Mouse (Mus musculus) liver, adult 2 months (tissue): ENCODE results near the gene Mtcl1. TPM values are rescaled to one million over a fixed set of nuclear protein-coding genes. Genes with fewer than 3 reads are reported as not detected.

Source experiments
- DNase-seq: peaks from one replicate; pipeline ENCODE4 v3.0.0-alpha.2; 2011; ENCODE audit warnings: low read depth, low spot score; ENCODE audit errors: extremely low read depth
- H3K27ac ChIP-seq: fragments of 200-500 bp; replicated peaks from 2 replicates; pipeline ENCODE4 v1.5.1; 2012; ENCODE audit warnings: low read depth, mild to moderate bottlenecking, control low read depth, inconsistent platforms, low read length; ENCODE audit not compliant: insufficient read depth
- H3K27me3 ChIP-seq: fragments of 200-500 bp; 2 replicates; pipeline ENCODE4 v1.6.1; 2012; ENCODE audit warnings: mild to moderate bottlenecking, moderate library complexity, low read length, inconsistent platforms; ENCODE audit not compliant: control insufficient read depth, insufficient read depth
- H3K36me3 ChIP-seq: fragments of 200-500 bp; 2 replicates; pipeline ENCODE4 v1.6.1; 2012; ENCODE audit warnings: low read length, inconsistent platforms; ENCODE audit not compliant: control insufficient read depth, insufficient read depth
- H3K4me1 ChIP-seq: fragments of 200-500 bp; 2 replicates; pipeline ENCODE4 v1.6.1; 2011; ENCODE audit warnings: low read length; ENCODE audit not compliant: control insufficient read depth, insufficient read depth
- H3K4me3 ChIP-seq: fragments of 200-500 bp; 2 replicates; pipeline ENCODE4 v1.5.1; 2011; ENCODE audit warnings: low read depth, mild to moderate bottlenecking, control low read depth, low read length, moderate library complexity; ENCODE audit not compliant: insufficient read depth
- H3K79me2 ChIP-seq: fragments of 200-500 bp; 2 replicates; pipeline ENCODE4 v1.6.1; 2012; ENCODE audit warnings: inconsistent platforms, mild to moderate bottlenecking, low read length, moderate library complexity; ENCODE audit not compliant: control insufficient read depth, insufficient read depth
- H3K9ac ChIP-seq: fragments of 200-500 bp; 2 replicates; pipeline ENCODE4 v1.6.1; 2012; ENCODE audit warnings: low read depth, mild to moderate bottlenecking, control low read depth, inconsistent platforms, low read length
- CTCF ChIP-seq: fragments of 200-500 bp; IDR thresholded peaks from 2 replicates; pipeline ENCODE4 v1.5.1; 2011; ENCODE audit warnings: low read depth, low read length, control low read depth
- POLR2A ChIP-seq: fragments of 200-500 bp; IDR thresholded peaks from 2 replicates; pipeline ENCODE4 v1.6.1; 2011; ENCODE audit warnings: low read length, control low read depth; ENCODE audit not compliant: insufficient read depth; ENCODE audit errors: extremely low read depth
- WGBS: fragments of 180-500 bp; shearing (Covaris S2); methylation state at CpG from one replicate; pipeline ENCODE4 v1.1.7; 2018; 5-methylcytosine and 5-hydroxymethylcytosine counted together
- polyA plus RNA-seq: library from polyadenylated mRNA; depleted of rRNA; stranded (reverse); fragments of >200 nt; gene quantifications from 2 replicates; pipeline ENCODE4 v1.2.3, GENCODE M21; 2012
- total RNA-seq: library from RNA; depleted of rRNA; stranded (reverse); fragments of >200 nt; gene quantifications from 2 replicates; pipeline ENCODE4 v1.2.3, GENCODE M21; 2014

The Mtcl1 gene
- total and polyA plus RNA-seq, 2 experiments, result 0.05 to 0.28 TPM

DNA sequence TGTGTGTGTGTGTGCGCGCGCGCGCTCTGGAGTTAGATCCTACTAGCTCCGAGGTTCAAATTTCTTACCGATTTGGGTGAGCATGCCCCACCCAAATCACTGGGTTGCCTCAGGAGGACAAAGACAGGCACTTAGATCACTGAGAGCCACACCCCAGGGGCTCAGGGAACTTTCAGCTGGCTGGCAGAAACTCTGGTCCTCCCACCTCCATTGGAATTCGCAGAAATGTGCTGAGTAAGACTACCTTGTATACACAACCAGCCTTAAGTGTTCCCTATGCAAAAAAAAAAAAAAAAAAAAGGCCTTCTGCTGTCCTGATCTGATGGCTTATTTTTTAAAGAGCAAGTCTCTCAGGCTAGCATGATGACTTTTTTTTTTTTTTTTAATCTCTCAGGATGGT lies 30.1 kb downstream of the Mtcl1 start:
- Histone ChIP-seq H3K79me2 (no peaks in the 10 kb centered on the region), H3K4me3 (no peak overlapping the region), H3K27ac (no peak overlapping the region), H3K9ac (no peak overlapping the region), H3K36me3 (no peaks in the 10 kb centered on the region), H3K27me3 (no peaks in the 10 kb centered on the region), H3K4me1 (no peaks in the 10 kb centered on the region)
- no peak for DNase-seq
- WGBS, result 83% methylated on average over 8 of the region's 8 CpGs
- no peak for TF ChIP-seq POLR2A
- no peak for TF ChIP-seq CTCF

DNA sequence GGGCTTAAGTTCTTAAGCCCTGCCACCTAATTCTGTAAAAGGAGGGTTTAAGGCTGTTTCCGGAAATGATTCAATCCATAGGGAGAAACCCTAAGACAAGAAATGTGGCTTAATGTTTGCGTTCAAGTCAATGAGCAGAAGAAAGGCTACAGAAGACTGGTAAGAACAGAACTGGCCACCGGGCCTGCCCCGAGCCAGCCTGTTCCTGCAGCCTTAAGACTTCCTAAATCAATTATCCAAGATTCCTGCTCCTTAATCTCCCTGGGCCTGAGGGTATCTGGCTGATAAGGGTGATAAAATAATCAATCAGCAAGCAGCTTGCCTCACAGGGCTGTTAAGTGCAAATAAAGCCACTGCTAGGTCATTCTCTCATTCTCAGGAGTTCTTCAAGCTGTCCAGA lies 31.8 kb downstream of the Mtcl1 start:
- no peak overlapping the region for H3K4me3 ChIP-seq
- no peak for DNase-seq
- H3K36me3 ChIP-seq, result no peaks in the 10 kb centered on the region
- WGBS, result 70% methylated on average over 4 of the region's 4 CpGs
- H3K4me1 ChIP-seq, result no peaks in the 10 kb centered on the region
- no peaks in the 10 kb centered on the region for H3K79me2 ChIP-seq
- H3K27ac ChIP-seq, result no peak overlapping the region
- no peak for TF ChIP-seq CTCF
- no peak for TF ChIP-seq POLR2A
- no peaks in the 10 kb centered on the region for H3K27me3 ChIP-seq
- H3K9ac ChIP-seq, result no peak overlapping the region

DNA sequence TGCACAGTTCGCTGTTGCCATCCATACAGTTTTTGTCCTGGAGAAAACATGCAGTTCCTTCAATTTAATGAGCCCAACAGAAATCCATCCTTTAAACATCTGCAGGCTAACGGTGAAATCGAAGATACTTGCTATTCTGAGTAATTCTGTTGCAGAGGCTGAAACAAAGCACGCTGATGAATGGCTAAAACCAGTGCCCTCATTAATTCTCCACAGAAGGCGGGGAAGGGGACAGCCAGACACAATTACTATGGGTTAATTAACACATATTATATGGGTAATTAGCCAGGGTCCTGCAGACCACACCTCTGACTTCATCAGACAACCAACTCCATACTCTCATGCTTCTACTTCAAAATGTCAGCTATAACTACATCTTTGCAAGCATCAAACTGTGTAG lies 32.2 kb downstream of the Mtcl1 start:
- TF ChIP-seq POLR2A (no peak), CTCF (no peak)
- no peak for DNase-seq
- H3K79me2 ChIP-seq, result no peaks in the 10 kb centered on the region
- H3K4me3 ChIP-seq, result no peak overlapping the region
- no peaks in the 10 kb centered on the region for H3K27me3 ChIP-seq
- no peaks in the 10 kb centered on the region for H3K36me3 ChIP-seq
- H3K9ac ChIP-seq, result no peak overlapping the region
- H3K27ac ChIP-seq, result no peak overlapping the region
- no peaks in the 10 kb centered on the region for H3K4me1 ChIP-seq
- WGBS, result 83% methylated on average over 5 of the region's 5 CpGs

DNA sequence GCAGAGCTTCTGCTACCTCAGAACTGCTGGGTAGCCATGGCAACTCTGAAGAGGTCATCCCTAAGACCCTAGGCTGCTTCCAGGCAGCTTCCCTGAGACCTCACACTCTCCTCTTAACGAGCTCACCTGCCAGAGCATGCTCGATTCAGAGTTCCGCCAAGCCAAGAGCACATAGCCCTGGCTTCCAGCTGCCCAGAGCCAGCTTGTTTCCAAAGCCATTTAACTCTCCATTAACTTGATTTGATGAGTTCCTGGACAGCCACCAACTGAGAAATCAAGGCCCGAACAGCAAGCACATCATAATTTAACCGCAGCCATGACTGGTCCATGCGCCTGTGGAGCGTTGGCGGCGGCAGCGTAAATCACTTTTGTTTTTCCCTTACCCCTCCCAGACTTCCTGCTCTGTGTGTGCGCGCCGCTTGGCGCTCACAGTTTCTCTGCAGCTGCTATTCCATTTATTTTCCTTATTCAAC lies 32.7 kb downstream of the Mtcl1 start:
- no peak overlapping the region for H3K9ac ChIP-seq
- no peak overlapping the region for H3K4me3 ChIP-seq

DNA sequence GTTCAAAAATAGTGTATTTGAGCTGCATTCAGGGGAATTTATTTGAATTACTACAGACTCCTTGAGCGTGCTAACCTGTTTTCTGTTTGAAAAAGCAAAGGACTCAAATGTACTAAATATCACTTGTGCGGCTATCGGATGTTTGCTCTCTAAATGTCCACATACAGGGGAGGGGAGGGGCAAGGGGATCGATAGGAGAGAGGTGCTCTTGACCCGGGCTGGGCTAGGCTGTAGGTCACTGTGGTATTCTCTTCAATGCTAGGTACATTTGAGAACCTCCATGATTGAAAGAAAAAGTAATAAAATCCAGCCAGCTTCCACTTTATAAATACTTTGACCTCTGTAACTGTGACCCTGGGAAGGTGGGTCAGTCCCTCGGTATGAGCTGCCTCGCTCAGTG lies 33.1 kb downstream of the Mtcl1 start:
- H3K36me3 ChIP-seq, result no peaks in the 10 kb centered on the region
- H3K9ac ChIP-seq, result no peak overlapping the region
- no peaks in the 10 kb centered on the region for H3K27me3 ChIP-seq
- 20% methylated on average over 7 of the region's 7 CpGs for WGBS
- H3K4me3 ChIP-seq, result no peak overlapping the region
- DNase-seq, result no peak
- no peaks in the 10 kb centered on the region for H3K4me1 ChIP-seq
- H3K79me2 ChIP-seq, result no peaks in the 10 kb centered on the region
- TF ChIP-seq CTCF, result no peak
- no peak for TF ChIP-seq POLR2A
- H3K27ac ChIP-seq, result no peak overlapping the region

More for the DNA sequence above, 32.7 kb downstream of the Mtcl1 start:
- no peak overlapping the region for H3K27ac ChIP-seq
- no peak for DNase-seq
- H3K4me1 ChIP-seq, result no peaks in the 10 kb centered on the region
- TF ChIP-seq POLR2A (no peak), CTCF (no peak)
- H3K27me3 ChIP-seq, result no peaks in the 10 kb centered on the region
- H3K36me3 ChIP-seq, result no peaks in the 10 kb centered on the region
- no peaks in the 10 kb centered on the region for H3K79me2 ChIP-seq
- 70% methylated on average over 14 of the region's 14 CpGs for WGBS

DNA sequence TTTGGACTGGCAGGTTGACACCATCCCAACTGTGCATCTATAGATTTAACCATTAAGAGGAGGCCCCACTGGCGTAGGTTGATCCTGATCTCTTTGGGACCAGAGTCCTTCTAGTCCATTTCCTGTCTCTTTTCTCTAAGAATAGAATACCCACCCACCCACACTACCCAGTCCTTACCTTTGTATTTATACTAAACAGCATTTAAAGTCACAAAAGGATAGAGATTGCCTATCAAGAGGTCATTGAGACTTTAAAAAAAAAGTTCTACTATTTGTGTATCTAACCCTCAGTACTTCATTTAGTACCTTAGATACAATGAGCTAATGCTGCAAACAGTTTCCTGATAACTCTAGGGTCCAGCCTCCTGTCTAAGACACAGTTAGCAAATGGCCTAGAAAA lies 35.2 kb downstream of the Mtcl1 start:
- Histone ChIP-seq H3K9ac (no peak overlapping the region), H3K4me1 (no peaks in the 10 kb centered on the region), H3K4me3 (no peak overlapping the region), H3K36me3 (no peaks in the 10 kb centered on the region), H3K27ac (no peak overlapping the region), H3K27me3 (no peaks in the 10 kb centered on the region), H3K79me2 (no peaks in the 10 kb centered on the region)
- 87% methylated on average over 1 of the region's 1 CpGs for WGBS
- TF ChIP-seq POLR2A, result no peak
- TF ChIP-seq CTCF, result no peak
- DNase-seq, result no peak
